Mouse (Mus musculus) layer of hippocampus, postnatal 10 days (tissue): ENCODE measurements around the gene Map3k13. TPM values are rescaled to one million over a fixed set of nuclear protein-coding genes. Genes with fewer than 3 reads are reported as not detected.
"Not testable (repeated sequence)": the region's sequence is repeated elsewhere in the genome, so short reads cannot be mapped to it uniquely, and the experiment has no call there.

Experiments
- DNase-seq, 2 experiments: peaks; one replicate each; pipeline ENCODE4 v3.0.0; 2021; ENCODE audit warnings: low spot score in 2 of 2
- total RNA-seq, 2 experiments: library from RNA; stranded (reverse); gene quantifications; 2 replicates each; pipeline ENCODE4 v1.2.3; 2021

Gene Map3k13
- total RNA-seq, 2 experiments from 2014 or later = 13.5 to 15.1 TPM

GRCm38 (mm10) chr16:21806892-21807291 lies 12.7 kb downstream of the Map3k13 start:
- no peak for DNase-seq

GRCm38 (mm10) chr16:21807786-21808185 lies 13.6 kb downstream of the Map3k13 start:
- DNase-seq = not testable (repeated sequence)

GRCm38 (mm10) chr16:21813164-21813834 lies 19.2 kb downstream of the Map3k13 start:
- DNase-seq = no peak

- DNase-seq = peak; percentile 35 to 58
Measured at GRCm38 (mm10) chr16:21814861-21815668, 20.9 kb downstream of the Map3k13 start.

GRCm38 (mm10) chr16:21815669-21816010 lies 21.5 kb downstream of the Map3k13 start:
- no peak for DNase-seq

GRCm38 (mm10) chr16:21818132-21818531 lies 24.0 kb downstream of the Map3k13 start:
- no peak for DNase-seq

GRCm38 (mm10) chr16:21818629-21819028 lies 24.5 kb downstream of the Map3k13 start:
- no peak for DNase-seq

- DNase-seq = no peak
Measured at GRCm38 (mm10) chr16:21825612-21826031, 31.5 kb downstream of the Map3k13 start.

- DNase-seq = no peak
Measured at GRCm38 (mm10) chr16:21827153-21827552, 33.0 kb downstream of the Map3k13 start.

- DNase-seq = no peak
Measured at GRCm38 (mm10) chr16:21827581-21827980, 33.4 kb downstream of the Map3k13 start.

GRCm38 (mm10) chr16:21829711-21830110 lies 35.6 kb downstream of the Map3k13 start:
- DNase-seq = no peak

- DNase-seq = no peak
Measured at GRCm38 (mm10) chr16:21830784-21831183, 36.6 kb downstream of the Map3k13 start.

- DNase-seq = no peak
Measured at GRCm38 (mm10) chr16:21831764-21832163, 37.6 kb downstream of the Map3k13 start.

- DNase-seq = no peak
Measured at GRCm38 (mm10) chr16:21833469-21833868, 39.3 kb downstream of the Map3k13 start.

- DNase-seq = no peak
Measured at GRCm38 (mm10) chr16:21833970-21834369, 39.8 kb downstream of the Map3k13 start.

- DNase-seq = no peak
Measured at GRCm38 (mm10) chr16:21834866-21835583, 40.9 kb downstream of the Map3k13 start.

- DNase-seq = no peak
Measured at GRCm38 (mm10) chr16:21835584-21835931, 41.4 kb downstream of the Map3k13 start.

- DNase-seq = no peak
Measured at GRCm38 (mm10) chr16:21836311-21837072, 42.3 kb downstream of the Map3k13 start.

- DNase-seq = no peak
Measured at GRCm38 (mm10) chr16:21837694-21838093, 43.5 kb downstream of the Map3k13 start.

- DNase-seq = peak; percentile 40 to 65
Measured at GRCm38 (mm10) chr16:21845800-21846671, 51.9 kb downstream of the Map3k13 start.
